Mouse (Mus musculus) c-Kit-positive CD71-positive TER-119-positive erythroid progenitor cells, embryonic 14.5 days (primary cell): Measurements from ENCODE around the gene Tlr8.

ENCODE experiments used
- DNase-seq: peaks from one replicate; pipeline ENCODE4 v3.0.0-alpha.2; 2013; ENCODE audit warnings: low spot score

The Tlr8 gene

DNA sequence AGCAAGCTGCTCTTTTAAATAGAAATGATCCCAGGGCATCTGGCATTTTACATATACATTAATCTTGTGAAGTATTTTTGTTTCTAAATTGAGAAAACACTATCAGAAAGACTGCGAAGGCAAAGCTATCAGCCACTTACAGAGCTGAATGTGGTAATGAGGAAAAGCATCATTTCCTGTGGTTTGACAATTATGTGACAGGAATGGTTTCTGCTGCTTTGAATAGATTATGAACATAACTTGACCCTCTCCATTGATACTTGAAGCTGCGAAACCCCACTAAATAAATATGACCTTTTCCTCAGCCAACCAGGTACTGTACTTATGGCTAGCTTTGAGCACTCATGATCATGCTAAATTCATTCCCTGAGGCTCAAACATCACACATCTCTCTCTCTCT, 62.8 kb downstream of the Tlr8 start:
- no peak for DNase-seq

DNA sequence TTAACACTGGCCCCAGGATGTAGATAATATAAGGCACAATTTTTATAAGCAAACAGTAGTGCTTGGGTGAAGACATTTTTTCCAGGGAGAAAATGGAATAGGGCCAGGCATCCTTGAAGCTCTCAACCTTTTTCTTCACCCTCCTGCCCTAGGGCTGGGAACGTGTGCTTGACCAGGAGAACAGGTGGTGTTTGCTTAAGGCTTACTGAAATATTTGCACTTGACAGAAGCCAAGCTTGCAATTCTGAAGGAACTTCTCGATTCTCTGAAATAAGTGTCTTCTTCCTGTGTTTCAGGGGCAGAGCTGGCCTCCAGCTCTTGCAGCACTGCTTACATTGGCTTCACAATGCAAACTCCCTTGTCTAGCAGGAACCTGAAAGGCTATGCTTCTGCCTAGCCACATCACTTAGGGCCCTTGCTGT, 68.9 kb downstream of the Tlr8 start:
- no peak for DNase-seq
